10 mouse cellular contexts compared by ENCODE assay signal in the genomic region with DNA sequence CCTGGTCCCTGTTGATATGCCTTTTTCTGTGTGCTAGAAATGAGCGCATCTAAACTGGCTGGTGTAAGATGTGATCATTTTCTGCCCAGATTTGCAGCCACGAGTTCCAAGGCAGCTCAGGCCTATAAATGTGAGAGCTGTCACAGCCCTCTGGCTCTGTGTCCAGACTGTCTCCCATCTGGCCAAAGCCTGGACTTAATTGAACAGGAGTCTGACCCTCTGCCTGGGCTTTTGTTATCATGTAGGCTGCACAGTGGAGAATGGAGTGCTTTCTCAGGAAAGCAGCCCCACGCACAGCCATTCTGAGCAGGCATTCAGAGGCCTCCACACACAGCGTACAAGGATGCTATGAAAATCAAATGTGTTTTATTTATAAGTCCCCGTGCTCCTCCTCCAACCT.
DNase-seq lines count a peak whose midpoint lies in the region; ATAC-seq lines count a peak whose summit lies in the region.
"Had no signal": no experiment of that assay in that cellular context is flagged by ENCODE, and none has a peak within 500 bp of the region (broad histone marks: within the 10 kb centered on the region; RNA-seq: fewer than 3 reads in every experiment).

No protein-coding gene starts in this region.

- 46% methylated on average over 5 of the region's 5 CpGs for WGBS in forebrain, embryonic 15.5 days
- WGBS in midbrain, embryonic 15.5 days, result 66% methylated on average over 5 of the region's 5 CpGs

- intact Hi-C loops in heart, postnatal 36 days (cut with DNase I), result no loop called here

- ATAC-seq in forebrain, embryonic 15.5 days (replicated peaks), result peak; percentile 57; the same call in 1 of the 2 replicates
- peak; percentile 50 for ATAC-seq in midbrain, embryonic 15.5 days (replicated peaks)

- H3K27me3 ChIP-seq in forebrain, embryonic 15.5 days, result no peaks in the 10 kb centered on the region
- no peaks in the 10 kb centered on the region for H3K27me3 ChIP-seq in midbrain, embryonic 15.5 days (replicated peaks)
- H3K27me3 ChIP-seq: stomach, embryonic 15.5 days had no signal

- H3K9me3 ChIP-seq in forebrain, embryonic 15.5 days, result no peaks in the 10 kb centered on the region
- no peaks in the 10 kb centered on the region for H3K9me3 ChIP-seq in midbrain, embryonic 15.5 days
- H3K9me3 ChIP-seq: stomach, embryonic 15.5 days had no signal

- no peak overlapping the region for H3K27ac ChIP-seq in forebrain, embryonic 15.5 days (replicated peaks)
- H3K27ac ChIP-seq in midbrain, embryonic 15.5 days, result no peak overlapping the region
- H3K27ac ChIP-seq: stomach, embryonic 15.5 days had no signal

- H3K4me3 ChIP-seq in forebrain, embryonic 15.5 days, result no peak overlapping the region
- H3K4me3 ChIP-seq in midbrain, embryonic 15.5 days, result no peak overlapping the region
- H3K4me3 ChIP-seq: stomach, embryonic 15.5 days had no signal

- DNase-seq in heart, adult 11 months, result peak; percentile 61
- no peak for DNase-seq in heart, postnatal 4 days
- peak; percentile 1 for DNase-seq in cerebellum, adult 11 months
- DNase-seq in spleen, postnatal 14 days (ENCODE audit: low spot score in 2 of 2), result no peak
- DNase-seq in heart, postnatal 36 days, result no peak
- DNase-seq in kidney, postnatal 10 days, result no peak
- DNase-seq: kidney, adult 18-20 months had no signal

- H3K36me3 ChIP-seq in forebrain, embryonic 15.5 days, result no peaks in the 10 kb centered on the region
- no peaks in the 10 kb centered on the region for H3K36me3 ChIP-seq in midbrain, embryonic 15.5 days (replicated peaks)
- H3K36me3 ChIP-seq: stomach, embryonic 15.5 days had no signal

- no peaks in the 10 kb centered on the region for H3K4me1 ChIP-seq in forebrain, embryonic 15.5 days
- H3K4me1 ChIP-seq in midbrain, embryonic 15.5 days, result no peaks in the 10 kb centered on the region
- H3K4me1 ChIP-seq: stomach, embryonic 15.5 days had no signal

- no peak overlapping the region for H3K4me2 ChIP-seq in forebrain, embryonic 15.5 days (replicated peaks)
- H3K4me2 ChIP-seq in midbrain, embryonic 15.5 days, result no peak overlapping the region
- H3K4me2 ChIP-seq: stomach, embryonic 15.5 days had no signal

- no peak overlapping the region for H3K9ac ChIP-seq in forebrain, embryonic 15.5 days (replicated peaks)
- no peak overlapping the region for H3K9ac ChIP-seq in midbrain, embryonic 15.5 days
- H3K9ac ChIP-seq: stomach, embryonic 15.5 days had no signal

Comparison
In these comparisons a context has a peak if more than half of its experiments do, and no peak if none do; other contexts are left out.
1. DNase-seq: peak in heart, adult 11 months (single experiment) and cerebellum, adult 11 months (single experiment); none in heart, postnatal 4 days (single experiment), spleen, postnatal 14 days (0 of 2), heart, postnatal 36 days (0 of 2) and kidney, postnatal 10 days (single experiment).